Mouse (Mus musculus): ENCODE measurements around the gene Qsox1. TPM values are rescaled to one million over a fixed set of nuclear protein-coding genes. Genes with fewer than 3 reads are reported as not detected.

Qsox1 gene
- total and polyA plus RNA-seq, 3 experiments = 8.4 to 17.1 TPM; not detected in 1

- Histone ChIP-seq H3K4me1 (ENCODE audit: control insufficient read depth in 1 of 2, insufficient read depth in 2 of 2, low read length in 2 of 2) (no peaks in the 10 kb centered on the region), H3K79me2 (ENCODE audit: control insufficient read depth, insufficient read depth, low read length, poor library complexity) (no peaks in the 10 kb centered on the region), H3K9ac (ENCODE audit: control insufficient read depth, low read depth, low read length, poor library complexity, severe bottlenecking) (no peak overlapping the region), H3K27me3 (ENCODE audit: control insufficient read depth in 1 of 2, insufficient read depth in 2 of 2, low read length in 2 of 2) (peaks cover 0 to 10% of the 10 kb centered on the region in 2 experiments; a peak in 2 of 4 replicates), H3K27ac (ENCODE audit: control insufficient read depth, low read depth, low read length) (no peak overlapping the region), H3K4me3 (ENCODE audit: control insufficient read depth in 1 of 2, insufficient read depth in 1 of 2, low read depth in 2 of 2, low read length in 2 of 2) (no peak overlapping the region), H3K36me3 (ENCODE audit: control insufficient read depth in 1 of 2, insufficient read depth in 2 of 2, low read length in 2 of 2) (no peaks in the 10 kb centered on the region), H3K9me3 (replicated peaks; ENCODE audit: insufficient read depth, low read length) (no peaks in the 10 kb centered on the region)
- TF ChIP-seq SMC3 (IDR thresholded peaks at IDR 0.05; ENCODE audit: low read depth, low read length) = no peak
- TF ChIP-seq ZKSCAN1 (IDR thresholded peaks at IDR 0.05; ENCODE audit: low read depth, low read length) = no peak
- TF ChIP-seq MAX (IDR thresholded peaks at IDR 0.05; ENCODE audit: low read length) = no peak
- TF ChIP-seq NRF1 (IDR thresholded peaks at IDR 0.05; ENCODE audit: insufficient read depth, low read depth, low read length, poor library complexity, severe bottlenecking) = no peak
- TF ChIP-seq USF2 (IDR thresholded peaks at IDR 0.05; ENCODE audit: borderline replicate concordance in 1 of 2, insufficient read depth in 1 of 2, low read depth in 1 of 2, low read length in 2 of 2) = no peak
- no peak for TF ChIP-seq CTCF (IDR thresholded peaks at IDR 0.05 in 2 of 3, conservative IDR thresholded peaks at IDR 0.05 in 1 of 3; ENCODE audit: control insufficient read depth in 1 of 3, insufficient read depth in 1 of 3, low read depth in 2 of 3, low read length in 3 of 3, poor library complexity in 1 of 3, severe bottlenecking in 1 of 3)
- no peak for TF ChIP-seq MAFK (IDR thresholded peaks at IDR 0.05; ENCODE audit: borderline replicate concordance, low read depth, low read length)
- TF ChIP-seq GATA1 (IDR thresholded peaks at IDR 0.05; ENCODE audit: low read depth, low read length) = no peak
- TF ChIP-seq E2F4 (IDR thresholded peaks at IDR 0.05; ENCODE audit: borderline replicate concordance, low read depth, low read length) = no peak
- no peak for TF ChIP-seq ZNF384 (IDR thresholded peaks at IDR 0.05; ENCODE audit: low read depth, low read length)
- no peak for TF ChIP-seq TCF12 (IDR thresholded peaks at IDR 0.05; ENCODE audit: low read depth, low read length)
- TF ChIP-seq CHD2 (IDR thresholded peaks at IDR 0.05; ENCODE audit: low read length) = no peak
- no peak for TF ChIP-seq GABPA (IDR thresholded peaks at IDR 0.05; ENCODE audit: low read depth, low read length)
- no peak for TF ChIP-seq POLR2AphosphoS2 (IDR thresholded peaks at IDR 0.05; ENCODE audit: low read length)
- no peak for TF ChIP-seq TBP (IDR thresholded peaks at IDR 0.05; ENCODE audit: low read depth, low read length)
- TF ChIP-seq MEF2A (IDR thresholded peaks at IDR 0.05; ENCODE audit: extremely low read depth, insufficient replicate concordance, low read depth, low read length, poor library complexity, severe bottlenecking) = no peak
- no peak for TF ChIP-seq POLR2A (IDR thresholded peaks at IDR 0.05; ENCODE audit: control insufficient read depth in 1 of 2, insufficient read depth in 1 of 2, low read depth in 1 of 2, low read length in 2 of 2, poor library complexity in 1 of 2)
- no peak for TF ChIP-seq ETS1 (IDR thresholded peaks at IDR 0.05; ENCODE audit: low read depth, low read length)
- no peak for TF ChIP-seq SIN3A (IDR thresholded peaks at IDR 0.05; ENCODE audit: low read length)
- no peak for DNase-seq (ENCODE audit: low read depth, low spot score)
These were observed 64.8 kb downstream of the Qsox1 start for GRCm38 (mm10) chr1:155747911-155748310.

DNA sequence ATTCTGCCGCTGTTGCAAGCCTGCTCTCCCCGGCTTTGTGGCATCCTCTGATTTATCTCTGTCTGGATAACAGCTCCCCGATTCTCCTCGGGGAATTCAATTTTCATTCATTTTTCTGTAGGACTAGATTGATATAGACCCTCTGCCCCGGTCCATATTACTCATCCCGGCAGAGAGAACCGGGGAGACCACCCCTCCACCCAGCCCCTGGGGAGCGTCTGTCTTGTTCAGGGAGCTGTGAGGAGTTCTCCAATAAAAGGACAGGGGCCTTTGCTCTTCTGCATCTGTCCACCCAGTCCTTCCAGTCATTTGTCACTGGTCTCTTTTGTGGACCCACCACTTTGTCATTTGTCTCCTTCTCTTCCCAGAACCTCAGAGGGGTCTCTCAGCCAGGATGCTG lies 65.7 kb downstream of the Qsox1 start:
- DNase-seq (ENCODE audit: low read depth, low spot score) = no peak
- Histone ChIP-seq H3K36me3 (ENCODE audit: control insufficient read depth in 1 of 2, insufficient read depth in 2 of 2, low read length in 2 of 2) (no peaks in the 10 kb centered on the region), H3K27me3 (ENCODE audit: control insufficient read depth in 1 of 2, insufficient read depth in 2 of 2, low read length in 2 of 2) (peaks cover 0 to 10% of the 10 kb centered on the region in 2 experiments; a peak in 2 of 4 replicates), H3K4me1 (ENCODE audit: control insufficient read depth in 1 of 2, insufficient read depth in 2 of 2, low read length in 2 of 2) (no peaks in the 10 kb centered on the region), H3K9me3 (replicated peaks; ENCODE audit: insufficient read depth, low read length) (no peaks in the 10 kb centered on the region), H3K9ac (ENCODE audit: control insufficient read depth, low read depth, low read length, poor library complexity, severe bottlenecking) (no peak overlapping the region), H3K4me3 (ENCODE audit: control insufficient read depth in 1 of 2, insufficient read depth in 1 of 2, low read depth in 2 of 2, low read length in 2 of 2) (no peak overlapping the region), H3K27ac (ENCODE audit: control insufficient read depth, low read depth, low read length) (no peak overlapping the region), H3K79me2 (ENCODE audit: control insufficient read depth, insufficient read depth, low read length, poor library complexity) (no peaks in the 10 kb centered on the region)
- no peak for TF ChIP-seq GATA1 (IDR thresholded peaks at IDR 0.05; ENCODE audit: low read depth, low read length)
- no peak for TF ChIP-seq POLR2A (IDR thresholded peaks at IDR 0.05; ENCODE audit: control insufficient read depth in 1 of 2, insufficient read depth in 1 of 2, low read depth in 1 of 2, low read length in 2 of 2, poor library complexity in 1 of 2)
- no peak for TF ChIP-seq USF1 (IDR thresholded peaks at IDR 0.05; ENCODE audit: low read depth, low read length)
- TF ChIP-seq BHLHE40 (IDR thresholded peaks at IDR 0.05; ENCODE audit: borderline replicate concordance, low read depth, low read length) = no peak
- TF ChIP-seq CTCF (IDR thresholded peaks at IDR 0.05 in 2 of 3, conservative IDR thresholded peaks at IDR 0.05 in 1 of 3; ENCODE audit: control insufficient read depth in 1 of 3, insufficient read depth in 1 of 3, low read depth in 2 of 3, low read length in 3 of 3, poor library complexity in 1 of 3, severe bottlenecking in 1 of 3) = no peak
- TF ChIP-seq MAZ (IDR thresholded peaks at IDR 0.05; ENCODE audit: low read depth, low read length) = no peak
- no peak for TF ChIP-seq ZC3H11A (IDR thresholded peaks at IDR 0.05; ENCODE audit: low read depth, low read length)
- TF ChIP-seq MXI1 (IDR thresholded peaks at IDR 0.05; ENCODE audit: low read depth, low read length) = no peak
- no peak for TF ChIP-seq TBP (IDR thresholded peaks at IDR 0.05; ENCODE audit: low read depth, low read length)
- no peak for TF ChIP-seq GABPA (IDR thresholded peaks at IDR 0.05; ENCODE audit: low read depth, low read length)
- no peak for TF ChIP-seq MEF2A (IDR thresholded peaks at IDR 0.05; ENCODE audit: extremely low read depth, insufficient replicate concordance, low read depth, low read length, poor library complexity, severe bottlenecking)
- no peak for TF ChIP-seq UBTF (IDR thresholded peaks at IDR 0.05; ENCODE audit: borderline replicate concordance, insufficient read depth, low read depth, low read length)
- no peak for TF ChIP-seq KAT2A (conservative IDR thresholded peaks at IDR 0.05; ENCODE audit: low read depth, low read length)
- no peak for TF ChIP-seq RAD21 (IDR thresholded peaks at IDR 0.05; ENCODE audit: low read depth, low read length)
- no peak for TF ChIP-seq TAL1 (IDR thresholded peaks at IDR 0.05; ENCODE audit: low read length)
- TF ChIP-seq SMC3 (IDR thresholded peaks at IDR 0.05; ENCODE audit: low read depth, low read length) = no peak
- no peak for TF ChIP-seq SIN3A (IDR thresholded peaks at IDR 0.05; ENCODE audit: low read length)
